Mouse (Mus musculus) megakaryocyte, adult 5-6 weeks (primary cell): ENCODE data around the gene Arhgap35. TPM values are rescaled to one million over a fixed set of nuclear protein-coding genes. Genes with fewer than 3 reads are reported as not detected.

Experiments
- ATAC-seq: 2 replicates; pipeline ENCODE4 v1.8.0; 2016; ENCODE audit warnings: mild to moderate bottlenecking, inconsistent platforms; ENCODE audit not compliant: poor library complexity, severe bottlenecking
- total RNA-seq, 2 experiments: library from RNA; stranded (forward) in 1 of 2; stranded (reverse) in 1 of 2; fragments of 153-499, 151-499 nt in 1 of 2; fragments of 221-1000, 200-1000 nt in 1 of 2; gene quantifications; 2 replicates each; pipeline versions ENCODE4 v1.2.3 to v1.2.4; 2015 to 2017

The Arhgap35 gene
- total RNA-seq, 2 experiments from 2014 or later, result 2.6 to 3.9 TPM

- no peak for ATAC-seq
These were observed 89.3 kb downstream of the Arhgap35 start for GRCm38 (mm10) chr7:16525448-16525847.

DNA sequence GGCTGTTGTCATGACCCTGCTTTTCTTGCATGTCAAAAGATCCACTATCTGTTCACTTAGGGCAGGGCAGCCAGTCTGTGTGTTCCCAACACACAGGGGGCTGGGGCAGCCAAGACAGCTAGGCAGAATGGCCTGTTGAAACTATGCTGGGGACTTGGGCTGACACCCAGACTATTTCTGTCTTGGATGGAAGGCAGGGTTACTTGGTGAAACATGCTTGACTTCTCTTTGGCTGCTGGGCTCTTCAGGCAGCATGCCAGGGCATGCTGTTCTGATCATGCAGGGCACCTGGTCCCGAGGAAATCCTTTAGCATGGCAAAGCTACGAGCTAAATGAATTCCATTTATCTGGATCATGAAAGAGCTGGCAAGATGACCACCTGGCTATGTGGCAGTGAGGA lies 90.5 kb downstream of the Arhgap35 start:
- no peak for ATAC-seq

DNA sequence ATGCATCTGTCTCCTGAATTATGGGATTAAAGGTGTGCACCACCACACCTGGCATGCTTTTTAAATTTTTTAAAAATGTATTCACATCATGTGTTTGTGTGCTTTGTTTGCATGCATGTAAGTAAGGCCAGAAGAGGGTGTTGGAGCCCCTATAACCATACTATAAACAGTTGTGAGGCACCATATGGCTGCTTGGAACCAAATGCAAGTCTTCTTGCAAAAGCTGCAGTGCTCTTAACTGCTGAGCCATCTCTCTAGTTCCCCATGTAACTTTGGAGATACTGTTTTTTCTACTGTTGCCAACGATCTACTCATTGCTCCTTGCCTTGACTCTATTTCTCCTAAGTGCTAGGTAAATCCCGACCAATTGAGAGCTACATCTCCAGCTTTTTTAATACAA lies 95.5 kb downstream of the Arhgap35 start:
- no peak for ATAC-seq

- ATAC-seq, result no peak
These were observed 97.6 kb downstream of the Arhgap35 start for GRCm38 (mm10) chr7:16517198-16517597.

GRCm38 (mm10) chr7:16507284-16507683 lies 107.5 kb downstream of the Arhgap35 start:
- ATAC-seq, result peak; percentile 45

GRCm38 (mm10) chr7:16505226-16505593 lies 109.6 kb downstream of the Arhgap35 start:
- ATAC-seq, result no peak

GRCm38 (mm10) chr7:16504573-16505225 lies 110.1 kb downstream of the Arhgap35 start:
- ATAC-seq, result no peak

- ATAC-seq, result no peak
These were observed 113.2 kb downstream of the Arhgap35 start for GRCm38 (mm10) chr7:16501571-16501970.

GRCm38 (mm10) chr7:16499671-16500104 lies 115.1 kb downstream of the Arhgap35 start:
- ATAC-seq, result no peak

DNA sequence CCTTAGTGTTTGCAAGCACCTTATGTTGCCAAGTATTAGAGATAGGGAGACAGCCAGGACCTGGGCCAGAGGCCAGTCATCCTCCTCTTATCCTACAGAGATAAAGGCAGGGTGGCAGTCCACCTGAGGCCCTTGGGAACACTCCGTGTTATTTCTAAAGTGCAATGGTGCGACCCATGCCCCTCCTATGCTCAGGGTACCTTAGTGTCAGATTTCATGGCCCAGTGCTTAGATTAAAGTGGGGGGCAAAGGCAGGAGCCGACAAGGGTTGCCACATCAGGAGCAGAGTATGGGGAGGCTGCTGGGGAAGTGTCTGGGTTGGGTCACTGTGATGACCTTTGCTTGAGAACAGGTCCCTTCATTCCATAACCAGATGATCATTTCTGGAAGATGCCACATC lies 118.5 kb downstream of the Arhgap35 start:
- ATAC-seq, result no peak

DNA sequence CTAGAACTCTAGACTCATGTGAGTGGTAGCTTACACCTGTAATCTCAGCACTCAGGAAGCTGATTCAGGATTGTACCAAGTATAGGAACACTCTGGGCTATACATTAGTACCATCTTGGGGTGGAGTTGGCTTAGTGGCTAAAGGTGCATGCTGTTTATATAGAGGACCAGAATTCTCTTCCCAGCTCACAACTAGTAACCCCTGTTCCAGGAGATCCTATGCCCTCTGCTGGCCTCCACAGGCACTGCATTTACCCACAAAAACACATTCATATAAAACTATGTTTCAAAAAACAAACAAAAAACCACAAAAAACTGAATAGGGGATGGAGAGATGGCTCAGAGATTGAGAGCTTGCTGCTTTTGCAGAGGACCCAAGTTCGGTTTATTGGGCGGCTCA lies 121.4 kb downstream of the Arhgap35 start:
- no peak for ATAC-seq

DNA sequence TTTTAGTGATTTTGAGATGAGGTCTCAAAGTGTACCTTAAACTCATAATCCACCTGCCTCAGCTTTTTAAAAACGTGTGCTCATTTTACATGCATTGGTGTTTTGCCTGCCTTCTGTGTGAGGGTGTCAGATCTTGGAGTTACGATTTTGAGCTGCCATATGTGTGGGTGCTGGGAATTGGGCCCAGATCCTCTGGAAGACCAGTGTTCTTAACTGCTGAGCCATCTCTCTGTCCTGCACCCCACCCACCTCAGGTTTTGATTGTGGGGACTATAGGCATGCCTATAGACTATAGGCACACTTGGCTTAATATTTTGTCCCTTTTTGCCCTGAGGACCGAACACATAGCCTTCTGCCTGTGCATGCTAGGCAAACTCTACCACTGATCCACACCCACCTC lies 122.6 kb downstream of the Arhgap35 start:
- ATAC-seq, result no peak

DNA sequence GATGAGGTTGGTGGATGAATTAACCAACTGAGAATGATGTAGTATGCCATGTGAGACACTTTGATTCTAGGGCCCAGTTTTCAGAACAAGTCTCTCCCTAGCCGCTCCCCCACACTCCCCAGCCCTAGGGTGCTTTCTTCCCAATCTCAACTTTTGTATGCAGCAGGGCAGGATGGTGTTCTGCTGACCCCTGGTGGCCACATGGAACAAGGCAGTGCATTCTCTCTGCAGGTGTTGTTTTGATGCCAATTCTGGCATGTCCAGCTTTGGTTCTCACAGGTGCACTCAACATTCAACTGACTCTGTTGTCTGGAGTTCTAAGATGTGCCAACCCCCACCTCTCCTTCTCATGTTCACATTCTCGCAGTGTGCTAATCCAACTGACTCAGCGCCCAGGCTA lies 123.0 kb downstream of the Arhgap35 start:
- peak; percentile 85 for ATAC-seq

GRCm38 (mm10) chr7:16489948-16490347 lies 124.8 kb downstream of the Arhgap35 start:
- ATAC-seq, result no peak

- ATAC-seq, result no peak
These were observed 126.0 kb downstream of the Arhgap35 start for GRCm38 (mm10) chr7:16488816-16489215.

DNA sequence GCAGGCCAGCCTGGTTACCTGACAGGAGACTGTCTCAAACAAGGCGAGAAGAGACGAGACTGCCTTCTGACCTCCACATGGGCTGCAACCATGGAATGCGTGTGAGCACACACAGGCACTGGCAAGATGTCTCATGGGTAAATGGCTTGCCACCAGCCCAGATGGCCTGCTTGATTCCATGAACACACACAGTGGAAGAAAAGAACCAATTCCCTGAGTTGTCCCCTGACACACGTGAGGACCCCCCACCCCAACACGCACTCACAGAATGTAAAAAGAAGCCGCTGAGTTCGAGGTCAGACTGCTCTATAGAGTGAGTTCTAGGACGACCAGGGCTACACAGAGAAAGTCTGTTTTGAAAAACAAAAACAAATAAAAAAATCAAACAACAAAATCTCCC lies 137.2 kb downstream of the Arhgap35 start, which contains the start of gene Npas1:
TSS of gene Npas1 (minus strand) at position 101 of the 400 bp plus-strand sequence.
- ATAC-seq, result no peak

DNA sequence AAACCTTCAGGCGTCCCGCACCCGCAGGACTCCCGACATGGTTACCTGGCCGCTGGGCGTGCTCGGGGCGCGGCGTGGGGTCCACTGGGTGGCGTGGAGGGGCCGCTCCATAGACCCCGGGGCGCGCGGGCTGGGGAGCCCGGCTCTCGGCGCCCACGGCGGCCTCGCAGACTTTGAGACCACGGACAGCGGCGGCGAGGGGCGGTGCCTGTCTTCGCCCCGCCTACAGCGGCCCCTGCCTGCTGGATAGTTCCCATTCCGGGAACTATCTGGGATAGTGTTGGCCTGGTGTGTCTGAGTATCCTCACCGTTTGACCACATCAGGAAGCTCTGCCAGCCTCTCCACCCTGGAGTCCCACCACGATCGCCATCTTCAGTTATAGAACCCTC lies 138.2 kb downstream of the Arhgap35 start:
- ATAC-seq, result no peak

- no peak for ATAC-seq
These were observed 138.8 kb downstream of the Arhgap35 start for GRCm38 (mm10) chr7:16475764-16476599.

- ATAC-seq, result no peak
These were observed 139.5 kb downstream of the Arhgap35 start for GRCm38 (mm10) chr7:16475321-16475720.

GRCm38 (mm10) chr7:16474445-16474844 lies 140.3 kb downstream of the Arhgap35 start:
- ATAC-seq, result no peak

GRCm38 (mm10) chr7:16473847-16474246 lies 140.9 kb downstream of the Arhgap35 start:
- ATAC-seq, result no peak

DNA sequence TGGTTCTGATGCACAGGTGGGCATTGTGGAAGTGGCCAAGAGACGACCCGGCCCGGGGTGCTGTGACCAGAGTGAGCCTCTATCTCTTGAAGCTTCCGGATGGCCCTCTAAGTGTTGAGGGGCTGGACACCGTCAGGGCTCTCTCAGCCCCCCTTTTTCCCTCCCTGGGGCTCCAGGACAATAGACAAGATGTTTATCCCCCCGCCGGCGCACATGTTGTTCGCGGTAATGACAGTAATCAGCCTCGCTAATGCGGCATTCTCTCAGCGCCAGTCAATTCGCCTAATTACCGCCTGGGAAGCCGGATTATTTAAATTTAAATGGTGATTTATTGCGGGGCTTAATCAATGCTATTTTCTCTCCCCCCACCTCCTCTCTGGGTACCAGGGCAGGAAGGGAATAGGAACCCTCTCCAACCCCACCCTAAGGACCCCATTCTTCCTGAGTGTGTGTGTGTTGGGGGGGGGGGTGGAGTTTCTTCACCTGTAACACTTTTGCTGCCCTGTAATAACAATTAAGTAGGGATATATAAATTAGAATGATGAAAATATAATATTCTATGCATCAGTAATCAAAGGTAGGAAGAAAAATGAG lies 142.6 kb downstream of the Arhgap35 start:
- ATAC-seq, result no peak
